Mouse (Mus musculus) intestine, embryonic 16.5 days (tissue): ENCODE results near the gene Fam210b. TPM values are rescaled to one million over a fixed set of nuclear protein-coding genes. Genes with fewer than 3 reads are reported as not detected.
"Not testable (repeated sequence)": the region's sequence is repeated elsewhere in the genome, so short reads cannot be mapped to it uniquely, and the experiment has no call there.

Experiments
- ATAC-seq: fragments of 200-750 bp; cut with Nextera tagmentation; 2 replicates; pipeline ENCODE4 v1.8.0; 2017; ENCODE audit warnings: moderate TSS enrichment, moderate library complexity
- H3K27ac ChIP-seq: fragments of 300-500 bp; sonication (generic); 2 replicates; pipeline ENCODE4 v1.5.1; 2014; ENCODE audit warnings: mild to moderate bottlenecking, low read length
- H3K27me3 ChIP-seq: fragments of 300-500 bp; sonication (generic); replicated peaks from 2 replicates; pipeline ENCODE4 v1.6.1; 2014; ENCODE audit warnings: low read length, control low read depth, mixed read lengths; ENCODE audit not compliant: control insufficient read depth, insufficient read depth
- H3K36me3 ChIP-seq: fragments of 300-500 bp; sonication (generic); 2 replicates; pipeline ENCODE4 v1.6.1; 2014; ENCODE audit warnings: low read length, control low read depth; ENCODE audit not compliant: control insufficient read depth, insufficient read depth
- H3K4me1 ChIP-seq: fragments of 300-500 bp; sonication (generic); 2 replicates; pipeline ENCODE4 v1.6.1; 2014; ENCODE audit warnings: low read length, control low read depth, mixed read lengths; ENCODE audit not compliant: control insufficient read depth, insufficient read depth
- H3K4me2 ChIP-seq: fragments of 300-500 bp; sonication (generic); 2 replicates; pipeline ENCODE4 v1.6.1; 2014; ENCODE audit warnings: low read depth, low read length, control low read depth
- H3K4me3 ChIP-seq: fragments of 300-500 bp; sonication (generic); 2 replicates; pipeline ENCODE4 v1.5.1; 2014; ENCODE audit warnings: mild to moderate bottlenecking, low read length
- H3K9ac ChIP-seq: fragments of 300-500 bp; sonication (generic); 2 replicates; pipeline ENCODE4 v1.6.1; 2014; ENCODE audit warnings: low read depth, low read length
- H3K9me3 ChIP-seq: fragments of 300-500 bp; sonication (generic); 2 replicates; pipeline ENCODE4 v1.6.1; 2016; ENCODE audit warnings: low read length, control low read depth; ENCODE audit not compliant: control insufficient read depth
- WGBS: fragments of 180-500 bp; shearing (Covaris S2); extraction: QIAGEN DNeasy Blood & Tissue Kit; methylation state at CpG from one replicate; pipeline ENCODE4 v1.1.7; 2014; 5-methylcytosine and 5-hydroxymethylcytosine counted together
- polyA plus RNA-seq: library from polyadenylated mRNA; unstranded; fragments of >200 nt; fragmentation: Nextera tagmentation; extraction: Ambion mirVana; gene quantifications from 2 replicates; pipeline ENCODE4 v1.2.1, GENCODE M21; 2015

The Fam210b gene
- polyA plus RNA-seq = 15.0 and 16.6 TPM in 2 replicates

GRCm38 (mm10) chr2:172345258-172345738, at the start of gene Fam210b:
Gene Fam210b (plus strand): TSS chr2:172345565.
- Histone ChIP-seq H3K36me3 (no peaks in the 10 kb centered on the region), H3K27ac (peak within 1 kb of the TSS; percentile 20; the same call in 1 of the 2 replicates), H3K9me3 (no peaks in the 10 kb centered on the region), H3K4me3 (peak within 1 kb of the TSS; percentile 59), H3K9ac (peak within 1 kb of the TSS; percentile 69), H3K27me3 (no peaks in the 10 kb centered on the region), H3K4me2 (peak within 1 kb of the TSS; percentile 90), H3K4me1 (peaks cover 16% of the 10 kb centered on the region)
- WGBS = under 1% methylated on average over 34 of the region's 35 CpGs
- peak; percentile 96 for ATAC-seq

- WGBS = 41% methylated on average over 1 of the region's 1 CpGs
- H3K9ac ChIP-seq = no peak overlapping the region
- no peaks in the 10 kb centered on the region for H3K36me3 ChIP-seq
- no peak; the same call in 1 of the 2 replicates for ATAC-seq
- H3K4me3 ChIP-seq = no peak overlapping the region
- H3K9me3 ChIP-seq = no peaks in the 10 kb centered on the region
- no peak overlapping the region for H3K4me2 ChIP-seq
- no peaks in the 10 kb centered on the region for H3K4me1 ChIP-seq
- H3K27me3 ChIP-seq = no peaks in the 10 kb centered on the region
- no peak overlapping the region for H3K27ac ChIP-seq
Observed at GRCm38 (mm10) chr2:172298083-172298482, 47.3 kb upstream of the Fam210b start.

- Histone ChIP-seq H3K9ac (no peak overlapping the region), H3K4me1 (no peaks in the 10 kb centered on the region), H3K27me3 (no peaks in the 10 kb centered on the region), H3K4me2 (no peak overlapping the region), H3K36me3 (no peaks in the 10 kb centered on the region), H3K4me3 (no peak overlapping the region), H3K9me3 (no peaks in the 10 kb centered on the region), H3K27ac (no peak overlapping the region)
- no peak for ATAC-seq
- WGBS = 69% methylated on average over 1 of the region's 1 CpGs
Observed at GRCm38 (mm10) chr2:172298542-172298941, 46.8 kb upstream of the Fam210b start.

GRCm38 (mm10) chr2:172299126-172299921, 46.0 kb upstream of the Fam210b start:
- H3K27me3 ChIP-seq = no peaks in the 10 kb centered on the region
- no peaks in the 10 kb centered on the region for H3K36me3 ChIP-seq
- ATAC-seq = no peak
- 28% methylated on average over 14 of the region's 14 CpGs for whole genome bisulfite sequencing
- no peaks in the 10 kb centered on the region for H3K9me3 ChIP-seq
- no peak overlapping the region for H3K4me3 ChIP-seq
- H3K4me1 ChIP-seq = no peaks in the 10 kb centered on the region
- no peak overlapping the region for H3K4me2 ChIP-seq
- H3K27ac ChIP-seq = no peak overlapping the region
- no peak overlapping the region for H3K9ac ChIP-seq

GRCm38 (mm10) chr2:172302396-172302795, 43.0 kb upstream of the Fam210b start:
- H3K4me1 ChIP-seq = no peaks in the 10 kb centered on the region
- no peak overlapping the region for H3K9ac ChIP-seq
- WGBS = 83% methylated on average over 5 of the region's 5 CpGs

GRCm38 (mm10) chr2:172304118-172304708, 41.2 kb upstream of the Fam210b start:
- H3K27me3 ChIP-seq = no peaks in the 10 kb centered on the region
- H3K36me3 ChIP-seq = no peaks in the 10 kb centered on the region
- no peaks in the 10 kb centered on the region for H3K9me3 ChIP-seq
- H3K9ac ChIP-seq = no peak overlapping the region
- no peak overlapping the region for H3K27ac ChIP-seq
- WGBS = 69% methylated on average over 8 of the region's 8 CpGs
- ATAC-seq = no peak
- H3K4me3 ChIP-seq = no peak overlapping the region
- H3K4me2 ChIP-seq = no peak overlapping the region
- H3K4me1 ChIP-seq = no peaks in the 10 kb centered on the region

More at GRCm38 (mm10) chr2:172302396-172302795, 43.0 kb upstream of the Fam210b start:
- no peak for ATAC-seq
- Histone ChIP-seq H3K4me2 (no peak overlapping the region), H3K36me3 (no peaks in the 10 kb centered on the region), H3K4me3 (no peak overlapping the region), H3K9me3 (no peaks in the 10 kb centered on the region), H3K27me3 (no peaks in the 10 kb centered on the region), H3K27ac (no peak overlapping the region)

GRCm38 (mm10) chr2:172305546-172305945, 39.8 kb upstream of the Fam210b start:
- not testable (repeated sequence) for H3K9ac ChIP-seq, H3K27ac ChIP-seq, H3K4me1 ChIP-seq, H3K4me3 ChIP-seq, H3K4me2 ChIP-seq, ATAC-seq, H3K27me3 ChIP-seq, H3K9me3 ChIP-seq, H3K36me3 ChIP-seq
- 76% methylated on average over 7 of the region's 7 CpGs for WGBS

GRCm38 (mm10) chr2:172306544-172306943, 38.8 kb upstream of the Fam210b start:
- ATAC-seq = no peak
- 60% methylated on average over 4 of the region's 4 CpGs for WGBS
- H3K4me1 ChIP-seq = no peaks in the 10 kb centered on the region

GRCm38 (mm10) chr2:172311731-172312130, 33.6 kb upstream of the Fam210b start:
- ATAC-seq = no peak
- WGBS = 75% methylated on average over 9 of the region's 9 CpGs
- no peaks in the 10 kb centered on the region for H3K36me3 ChIP-seq
- no peaks in the 10 kb centered on the region for H3K4me1 ChIP-seq
- H3K9me3 ChIP-seq = no peaks in the 10 kb centered on the region
- H3K4me2 ChIP-seq = no peak overlapping the region
- H3K27me3 ChIP-seq = no peaks in the 10 kb centered on the region
- no peak overlapping the region for H3K4me3 ChIP-seq
- H3K27ac ChIP-seq = no peak overlapping the region
- no peak overlapping the region for H3K9ac ChIP-seq

More at GRCm38 (mm10) chr2:172306544-172306943, 38.8 kb upstream of the Fam210b start:
- Histone ChIP-seq H3K27ac (no peak overlapping the region), H3K4me3 (no peak overlapping the region), H3K27me3 (no peaks in the 10 kb centered on the region), H3K9ac (no peak overlapping the region), H3K36me3 (no peaks in the 10 kb centered on the region), H3K4me2 (no peak overlapping the region), H3K9me3 (no peaks in the 10 kb centered on the region)
